In the genomic region with DNA sequence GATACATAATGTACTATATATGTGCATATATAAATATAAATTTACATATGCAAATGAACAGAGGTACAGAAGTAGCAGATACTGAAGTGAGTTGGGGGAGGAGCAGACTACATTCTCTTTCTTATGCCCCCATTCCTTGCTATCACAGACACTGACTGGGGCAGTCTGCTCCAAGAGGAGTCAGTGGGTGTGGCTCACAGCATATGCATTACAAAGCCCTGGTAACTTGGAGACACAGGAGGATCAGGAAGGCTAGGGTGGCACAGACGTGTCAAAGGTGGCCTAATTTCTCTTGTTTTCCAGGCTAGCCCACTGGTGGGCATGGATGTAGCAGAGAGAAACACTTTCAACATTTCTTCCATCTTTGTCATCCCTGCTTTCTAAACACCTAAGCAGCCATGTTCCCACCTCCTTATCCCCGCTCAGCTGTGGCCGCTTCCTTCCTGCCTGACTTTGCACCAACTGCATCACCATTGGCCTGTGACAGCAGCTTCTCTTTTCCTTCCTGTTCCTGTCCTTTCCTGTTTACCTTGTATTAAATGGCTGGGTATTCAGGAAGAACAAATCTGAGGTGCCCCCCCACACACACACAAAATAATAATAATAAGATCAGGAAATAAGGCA, we compare ENCODE assay signal across 14 mouse cellular contexts.
DNase-seq lines count a peak whose midpoint lies in the region; ATAC-seq and TF ChIP-seq lines count a peak whose summit lies in the region.
"Had no signal": no experiment of that assay in that cellular context is flagged by ENCODE, and none has a peak within 500 bp of the region (broad histone marks: within the 10 kb centered on the region; RNA-seq: fewer than 3 reads in every experiment).

No protein-coding gene starts in this region.

- H3K4me3 ChIP-seq in kidney, postnatal 0 days (replicated peaks; ENCODE audit: low read depth, low read length): no peak overlapping the region
- no peak overlapping the region for H3K4me3 ChIP-seq in hindbrain, embryonic 11.5 days (ENCODE audit: low read depth, low read length)
- no peak overlapping the region for H3K4me3 ChIP-seq in midbrain, embryonic 15.5 days
- H3K4me3 ChIP-seq: embryonic facial prominence, embryonic 10.5 days; heart, embryonic 13.5 days had no signal

- no peak for TF ChIP-seq CTCF in kidney, postnatal 0 days (IDR thresholded peaks at IDR 0.05; ENCODE audit: low read depth)

- no peak overlapping the region for H3K4me2 ChIP-seq in kidney, postnatal 0 days (ENCODE audit: low read length)
- H3K4me2 ChIP-seq in hindbrain, embryonic 11.5 days (replicated peaks; ENCODE audit: low read depth, low read length): no peak overlapping the region
- H3K4me2 ChIP-seq in midbrain, embryonic 15.5 days: no peak overlapping the region
- H3K4me2 ChIP-seq: heart, embryonic 13.5 days had no signal

- H3K36me3 ChIP-seq in kidney, postnatal 0 days (ENCODE audit: insufficient read depth, low read length): no peaks in the 10 kb centered on the region
- H3K36me3 ChIP-seq in hindbrain, embryonic 11.5 days (ENCODE audit: control insufficient read depth, insufficient read depth, low read length): no peaks in the 10 kb centered on the region
- no peaks in the 10 kb centered on the region for H3K36me3 ChIP-seq in midbrain, embryonic 15.5 days (replicated peaks)
- H3K36me3 ChIP-seq: embryonic facial prominence, embryonic 10.5 days; heart, embryonic 13.5 days had no signal

- no peak overlapping the region for H3K9ac ChIP-seq in kidney, postnatal 0 days (ENCODE audit: low read depth, low read length)
- no peak overlapping the region for H3K9ac ChIP-seq in hindbrain, embryonic 11.5 days (ENCODE audit: low read depth, low read length)
- no peak overlapping the region for H3K9ac ChIP-seq in midbrain, embryonic 15.5 days
- H3K9ac ChIP-seq: heart, embryonic 13.5 days had no signal

- no peaks in the 10 kb centered on the region for H3K9me3 ChIP-seq in kidney, postnatal 0 days (replicated peaks; ENCODE audit: low read length)
- no peaks in the 10 kb centered on the region for H3K9me3 ChIP-seq in hindbrain, embryonic 11.5 days (ENCODE audit: control insufficient read depth, low read length)
- H3K9me3 ChIP-seq in midbrain, embryonic 15.5 days: no peaks in the 10 kb centered on the region
- H3K9me3 ChIP-seq: embryonic facial prominence, embryonic 10.5 days; heart, embryonic 13.5 days had no signal

- H3K27me3 ChIP-seq in kidney, postnatal 0 days (ENCODE audit: insufficient read depth, low read length): no peaks in the 10 kb centered on the region
- no peaks in the 10 kb centered on the region for H3K27me3 ChIP-seq in hindbrain, embryonic 11.5 days (ENCODE audit: control insufficient read depth, insufficient read depth, low read length)
- no peaks in the 10 kb centered on the region for H3K27me3 ChIP-seq in midbrain, embryonic 15.5 days (replicated peaks)
- H3K27me3 ChIP-seq: heart, embryonic 13.5 days had no signal

- WGBS in kidney, postnatal 0 days: 64% methylated on average over 3 of the region's 3 CpGs
- WGBS in hindbrain, embryonic 11.5 days: 72% methylated on average over 3 of the region's 3 CpGs
- WGBS in midbrain, embryonic 15.5 days: 70% methylated on average over 3 of the region's 3 CpGs

- H3K27ac ChIP-seq in kidney, postnatal 0 days: no peak overlapping the region
- H3K27ac ChIP-seq in hindbrain, embryonic 11.5 days (ENCODE audit: low read depth, low read length): no peak overlapping the region
- H3K27ac ChIP-seq in midbrain, embryonic 15.5 days: 0 out of 2 replicates have a peak overlapping the region, but pooled peaks have one; percentile 41
- H3K27ac ChIP-seq: embryonic facial prominence, embryonic 10.5 days; heart, embryonic 13.5 days had no signal

- ATAC-seq in kidney, postnatal 0 days (replicated peaks; ENCODE audit: low FRiP score, low read depth): 0 out of 2 replicates have a peak, but pooled peaks have one; percentile 7
- ATAC-seq in hindbrain, embryonic 11.5 days (ENCODE audit: low FRiP score): peak; percentile 17; the same call in 1 of the 2 replicates
- no peak for ATAC-seq in midbrain, embryonic 15.5 days (replicated peaks)

- DNase-seq in kidney, postnatal 0 days (ENCODE audit: low spot score): no peak
- DNase-seq in kidney, postnatal 14 days: no peak
- peak; percentile 79 for DNase-seq in R1 (ENCODE audit: low read depth, low spot score)
- DNase-seq in hindbrain, embryonic 11.5 days (ENCODE audit: low spot score): no peak
- DNase-seq in left cerebral cortex, adult 11 months (ENCODE audit: low spot score): no peak
- DNase-seq in cerebellum, adult 9-11 months: no peak
- DNase-seq in right cerebral cortex, adult 18-20 months: no peak
- DNase-seq: adrenal gland, adult 2 months; cerebellum, adult 9-10 months; gastrocnemius, postnatal 10 days; thymus, adult 2 months had no signal

- no peaks in the 10 kb centered on the region for H3K4me1 ChIP-seq in kidney, postnatal 0 days (replicated peaks; ENCODE audit: insufficient read depth, low read length)
- H3K4me1 ChIP-seq in hindbrain, embryonic 11.5 days (replicated peaks; ENCODE audit: control insufficient read depth, insufficient read depth, low read length): 0 out of 2 replicates have a peak, but pooled peaks cover 2% of the 10 kb centered on the region
- H3K4me1 ChIP-seq in midbrain, embryonic 15.5 days: peaks cover 42% of the 10 kb centered on the region
- H3K4me1 ChIP-seq: heart, embryonic 13.5 days had no signal
